In the genomic region with DNA sequence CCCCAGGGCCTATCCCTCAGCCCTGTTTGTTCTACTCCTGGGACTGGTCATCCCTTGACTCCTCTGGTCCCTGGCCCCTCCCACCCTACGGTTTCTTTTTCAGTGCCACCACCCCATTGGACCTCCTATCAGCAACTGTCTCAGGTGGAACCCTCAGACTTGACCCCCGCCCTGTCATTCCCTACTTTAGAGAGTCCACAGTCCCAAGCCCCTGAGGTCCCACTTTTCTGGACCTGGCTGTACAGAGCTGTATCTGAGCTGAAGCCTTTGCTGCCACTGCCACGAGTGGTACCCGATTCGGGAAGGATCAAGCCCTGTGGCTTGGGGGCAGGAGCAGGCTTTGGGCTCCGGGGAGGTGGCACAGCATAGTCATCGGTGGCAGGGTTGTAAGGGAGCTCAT, we compare ENCODE assay signal across 30 mouse cellular contexts. TPM values are rescaled to one million over a fixed set of nuclear protein-coding genes. Genes with fewer than 3 reads are reported as not detected.
DNase-seq lines count a peak whose midpoint lies in the region; ATAC-seq and TF ChIP-seq lines count a peak whose summit lies in the region.
"Had no signal": no experiment of that assay in that cellular context is flagged by ENCODE, and none has a peak within 500 bp of the region (broad histone marks: within the 10 kb centered on the region; RNA-seq: fewer than 3 reads in every experiment).

No protein-coding gene starts in this region.

- ATAC-seq in liver, embryonic 14.5 days (ENCODE audit: insufficient read depth) = no peak
- ATAC-seq in liver, embryonic 11.5 days (replicated peaks; ENCODE audit: low FRiP score) = no peak
- ATAC-seq in midbrain, embryonic 16.5 days = no peak
- ATAC-seq: activated CD4-positive, CD25-positive, alpha-beta regulatory T cell, adult 4 months; CD4-positive, CD25-positive, alpha-beta regulatory T cell, adult 4 months; forebrain, embryonic 15.5 days; hindbrain, embryonic 16.5 days had no signal

- H3K4me2 ChIP-seq in liver, embryonic 14.5 days (ENCODE audit: low read depth) = peak overlapping the region; percentile 94; the same call in 1 of the 2 replicates
- no peak overlapping the region for H3K4me2 ChIP-seq in liver, embryonic 11.5 days
- H3K4me2 ChIP-seq in midbrain, embryonic 16.5 days (ENCODE audit: low read length) = no peak overlapping the region
- H3K4me2 ChIP-seq: forebrain, embryonic 15.5 days; neural tube, embryonic 13.5 days had no signal

- DNase-seq in heart, adult 11 months = peak; percentile 91
- DNase-seq in heart, postnatal 4 days = no peak
- DNase-seq in liver, embryonic 14.5 days (ENCODE audit: low read depth in 3 of 3, low spot score in 3 of 3) = no peak
- DNase-seq in liver, embryonic 11.5 days (ENCODE audit: low spot score) = no peak
- DNase-seq in urinary bladder, postnatal 4 days (ENCODE audit: low spot score in 2 of 2) = no peak
- DNase-seq: adrenal gland, adult 2 months; adrenal gland, postnatal 36 days; cerebellum, adult 18-20 months; cerebellum, postnatal 10 days; heart, postnatal 14 days; kidney, adult 2 months; kidney, postnatal 4 days; left cerebral cortex, postnatal 4 days; lung, postnatal 10 days; right cerebral cortex, postnatal 4 days; thymus, adult 2 months; thymus, postnatal 36 days had no signal

- peaks cover 13 to 18% of the 10 kb centered on the region in 2 experiments for H3K4me1 ChIP-seq in liver, embryonic 14.5 days (replicated peaks; ENCODE audit: control insufficient read depth in 2 of 2, insufficient read depth in 2 of 2, low read length in 1 of 2)
- peaks cover 18% of the 10 kb centered on the region for H3K4me1 ChIP-seq in liver, embryonic 11.5 days (replicated peaks; ENCODE audit: control insufficient read depth, insufficient read depth, low read length)
- peaks cover 21% of the 10 kb centered on the region; the same call in 1 of the 2 replicates for H3K4me1 ChIP-seq in embryonic fibroblast, embryonic 13.5 days (ENCODE audit: control insufficient read depth, insufficient read depth, low read length)
- peaks cover 16% of the 10 kb centered on the region for H3K4me1 ChIP-seq in midbrain, embryonic 16.5 days (ENCODE audit: control insufficient read depth, insufficient read depth, low read length)

- H3K27me3 ChIP-seq in liver, embryonic 14.5 days (ENCODE audit: control insufficient read depth, insufficient read depth, low read length) = no peaks in the 10 kb centered on the region; the same call in 1 of the 2 replicates
- peaks cover 29% of the 10 kb centered on the region for H3K27me3 ChIP-seq in liver, embryonic 11.5 days (replicated peaks; ENCODE audit: control insufficient read depth, insufficient read depth, low read length)
- H3K27me3 ChIP-seq in midbrain, embryonic 16.5 days (ENCODE audit: control insufficient read depth, insufficient read depth, low read depth, low read length) = peaks cover 25% of the 10 kb centered on the region

- no peak overlapping the region for H3K27ac ChIP-seq in liver, embryonic 14.5 days
- H3K27ac ChIP-seq in liver, embryonic 11.5 days (ENCODE audit: low read depth, low read length) = no peak overlapping the region
- peak overlapping the region; percentile 85 for H3K27ac ChIP-seq in embryonic fibroblast, embryonic 13.5 days (ENCODE audit: insufficient read depth, low read length)
- H3K27ac ChIP-seq in midbrain, embryonic 16.5 days (ENCODE audit: low read length) = no peak overlapping the region
- H3K27ac ChIP-seq: embryonic facial prominence, embryonic 15.5 days; forebrain, embryonic 10.5 days; forebrain, embryonic 15.5 days; kidney, postnatal 0 days; macrophage; midbrain, embryonic 10.5 days; neural tube, embryonic 13.5 days had no signal

- H3K9ac ChIP-seq in liver, embryonic 14.5 days (replicated peaks) = no peak overlapping the region
- H3K9ac ChIP-seq in liver, embryonic 11.5 days (ENCODE audit: low read depth, low read length) = no peak overlapping the region
- H3K9ac ChIP-seq in midbrain, embryonic 16.5 days (ENCODE audit: low read depth, low read length) = no peak overlapping the region
- H3K9ac ChIP-seq: embryonic facial prominence, embryonic 15.5 days; forebrain, embryonic 15.5 days; neural tube, embryonic 13.5 days had no signal

- peaks cover 17% of the 10 kb centered on the region for H3K36me3 ChIP-seq in liver, embryonic 14.5 days (replicated peaks; ENCODE audit: control insufficient read depth, insufficient read depth, low read depth)
- no peaks in the 10 kb centered on the region for H3K36me3 ChIP-seq in liver, embryonic 11.5 days (ENCODE audit: control insufficient read depth, insufficient read depth, low read length)
- H3K36me3 ChIP-seq in midbrain, embryonic 16.5 days (ENCODE audit: control insufficient read depth, insufficient read depth, low read length) = no peaks in the 10 kb centered on the region
- H3K36me3 ChIP-seq: embryonic facial prominence, embryonic 15.5 days; forebrain, embryonic 15.5 days; neural tube, embryonic 13.5 days had no signal

- TF ChIP-seq CTCF in liver, embryonic 14.5 days (IDR thresholded peaks at IDR 0.05; ENCODE audit: low read depth) = no peak
- TF ChIP-seq CTCF in embryonic fibroblast, embryonic 13.5 days (IDR thresholded peaks at IDR 0.05; ENCODE audit: borderline replicate concordance, insufficient read depth, low read length) = no peak

- TF ChIP-seq EP300 in liver, embryonic 14.5 days (IDR thresholded peaks at IDR 0.05; ENCODE audit: low read depth) = no peak

- no peak for TF ChIP-seq POLR2A in embryonic fibroblast, embryonic 13.5 days (IDR thresholded peaks at IDR 0.05; ENCODE audit: low read depth, low read length)

- no peaks in the 10 kb centered on the region for H3K9me3 ChIP-seq in liver, embryonic 14.5 days (ENCODE audit: control insufficient read depth, low read length)
- no peaks in the 10 kb centered on the region for H3K9me3 ChIP-seq in liver, embryonic 11.5 days (ENCODE audit: control insufficient read depth, low read length)
- H3K9me3 ChIP-seq in midbrain, embryonic 16.5 days (replicated peaks; ENCODE audit: control insufficient read depth, low read length, poor library complexity, severe bottlenecking) = no peaks in the 10 kb centered on the region
- H3K9me3 ChIP-seq: embryonic facial prominence, embryonic 15.5 days; forebrain, embryonic 10.5 days; forebrain, embryonic 15.5 days; midbrain, embryonic 10.5 days; neural tube, embryonic 13.5 days had no signal

- WGBS in liver, embryonic 14.5 days (ENCODE audit: insufficient replicate concordance) = 83% methylated on average over 7 of the region's 7 CpGs
- WGBS in liver, embryonic 11.5 days = 78% methylated on average over 7 of the region's 7 CpGs
- WGBS in midbrain, embryonic 16.5 days = 62% methylated on average over 7 of the region's 7 CpGs

- no peak overlapping the region for H3K4me3 ChIP-seq in liver, embryonic 14.5 days (ENCODE audit: insufficient read depth in 1 of 2, low read depth in 2 of 2, low read length in 2 of 2)
- H3K4me3 ChIP-seq in liver, embryonic 11.5 days (ENCODE audit: low read depth, low read length) = no peak overlapping the region
- H3K4me3 ChIP-seq in embryonic fibroblast, embryonic 13.5 days (ENCODE audit: insufficient read depth, low read length) = peak overlapping the region; percentile 93
- H3K4me3 ChIP-seq in midbrain, embryonic 16.5 days (ENCODE audit: low read depth, low read length) = no peak overlapping the region
- H3K4me3 ChIP-seq: embryonic facial prominence, embryonic 15.5 days; forebrain, embryonic 15.5 days; neural tube, embryonic 13.5 days had no signal

RNA-seq across cellular contexts. Expression of gene Dok1, which starts 2.2 kb away (rescaled TPM):
- 1 to 10 TPM; 5.3 to 6.1 TPM for total RNA-seq in heart, postnatal 4 days (2021)
- polyA plus RNA-seq in liver, embryonic 14.5 days (2012; rRNA removed) = 13.9 and 14.9 TPM in 2 replicates
- 12.7 and 15.7 TPM in 2 replicates for polyA plus RNA-seq in liver, embryonic 14.5 days (2014; fragmentation: Nextera tagmentation; extraction: Ambion mirVana)
- 12.6 and 17.2 TPM in 2 replicates for polyA plus RNA-seq in liver, embryonic 11.5 days (2014; fragmentation: Nextera tagmentation; extraction: Ambion mirVana)
- polyA plus RNA-seq in embryonic fibroblast, embryonic 13.5 days (2011; ENCODE audit: insufficient read length, low read depth, missing spikeins) = 37.9 and 56.4 TPM in 2 replicates
- polyA plus RNA-seq in midbrain, embryonic 16.5 days (2015; fragmentation: Nextera tagmentation; extraction: Ambion mirVana) = 1.7 and 1.8 TPM in 2 replicates

RNA-seq across cellular contexts. Expression of gene Loxl3, which starts 2.9 kb away (rescaled TPM):
- 1 to 10 TPM; 4.7 to 6.0 TPM for total RNA-seq in heart, postnatal 4 days (2021)
- 0.92 and 1.6 TPM in 2 replicates for polyA plus RNA-seq in liver, embryonic 14.5 days (2012; rRNA removed)
- 1.1 TPM in 2 replicates for polyA plus RNA-seq in liver, embryonic 14.5 days (2014; fragmentation: Nextera tagmentation; extraction: Ambion mirVana)
- 5.0 and 6.2 TPM in 2 replicates for polyA plus RNA-seq in liver, embryonic 11.5 days (2014; fragmentation: Nextera tagmentation; extraction: Ambion mirVana)
- polyA plus RNA-seq in embryonic fibroblast, embryonic 13.5 days (2011; ENCODE audit: insufficient read length, low read depth, missing spikeins) = 124 and 241 TPM in 2 replicates
- 5.1 and 7.5 TPM in 2 replicates for polyA plus RNA-seq in midbrain, embryonic 16.5 days (2015; fragmentation: Nextera tagmentation; extraction: Ambion mirVana)

RNA-seq across cellular contexts. Expression of gene Aup1, which starts 23.2 kb away (rescaled TPM):
- total RNA-seq in heart, postnatal 4 days (2021) = 10 to 100 TPM; 84.1 to 88.4 TPM
- 172 and 269 TPM in 2 replicates for polyA plus RNA-seq in liver, embryonic 14.5 days (2012; rRNA removed)
- 128 and 136 TPM in 2 replicates for polyA plus RNA-seq in liver, embryonic 14.5 days (2014; fragmentation: Nextera tagmentation; extraction: Ambion mirVana)
- 220 and 230 TPM in 2 replicates for polyA plus RNA-seq in liver, embryonic 11.5 days (2014; fragmentation: Nextera tagmentation; extraction: Ambion mirVana)
- 129 and 133 TPM in 2 replicates for polyA plus RNA-seq in embryonic fibroblast, embryonic 13.5 days (2011; ENCODE audit: insufficient read length, low read depth, missing spikeins)
- 176 and 184 TPM in 2 replicates for polyA plus RNA-seq in midbrain, embryonic 16.5 days (2015; fragmentation: Nextera tagmentation; extraction: Ambion mirVana)

RNA-seq across cellular contexts. Expression of gene Htra2, which starts 24.0 kb away (rescaled TPM):
- total RNA-seq in heart, postnatal 4 days (2021) = 10 to 100 TPM; 42.6 to 43.5 TPM
- polyA plus RNA-seq in liver, embryonic 14.5 days (2012; rRNA removed) = 75.7 and 80.9 TPM in 2 replicates
- 54.3 and 54.9 TPM in 2 replicates for polyA plus RNA-seq in liver, embryonic 14.5 days (2014; fragmentation: Nextera tagmentation; extraction: Ambion mirVana)
- 102 and 103 TPM in 2 replicates for polyA plus RNA-seq in liver, embryonic 11.5 days (2014; fragmentation: Nextera tagmentation; extraction: Ambion mirVana)
- 56.3 and 60.8 TPM in 2 replicates for polyA plus RNA-seq in embryonic fibroblast, embryonic 13.5 days (2011; ENCODE audit: insufficient read length, low read depth, missing spikeins)
- polyA plus RNA-seq in midbrain, embryonic 16.5 days (2015; fragmentation: Nextera tagmentation; extraction: Ambion mirVana) = 76.1 and 87.8 TPM in 2 replicates

RNA-seq across cellular contexts. Expression of gene Dqx1, which starts 26.5 kb away (rescaled TPM):
- under 1 TPM; 0.59 to 0.62 TPM for total RNA-seq in heart, postnatal 4 days (2021)
- 7.7 and 7.8 TPM in 2 replicates for polyA plus RNA-seq in liver, embryonic 14.5 days (2012; rRNA removed)
- polyA plus RNA-seq in liver, embryonic 14.5 days (2014; fragmentation: Nextera tagmentation; extraction: Ambion mirVana) = 2.9 and 3.1 TPM in 2 replicates
- 6.1 and 6.2 TPM in 2 replicates for polyA plus RNA-seq in liver, embryonic 11.5 days (2014; fragmentation: Nextera tagmentation; extraction: Ambion mirVana)
- polyA plus RNA-seq in embryonic fibroblast, embryonic 13.5 days (2011; ENCODE audit: insufficient read length, low read depth, missing spikeins) = 0.25 and 0.84 TPM in 2 replicates
- 0.30 and 0.37 TPM in 2 replicates for polyA plus RNA-seq in midbrain, embryonic 16.5 days (2015; fragmentation: Nextera tagmentation; extraction: Ambion mirVana)
- total RNA-seq: common myeloid progenitor, adult 5-6 weeks had no signal

Comparison
In these comparisons a context has a peak if more than half of its experiments do, and no peak if none do; other contexts are left out.
1. RNA of gene Loxl3, which starts 2.9 kb away (polyA plus RNA-seq): 124 to 241 TPM in embryonic fibroblast, embryonic 13.5 days; 5.1 to 7.5 TPM in midbrain, embryonic 16.5 days, 5.0 to 6.2 TPM in liver, embryonic 11.5 days and 0.92 to 1.6 TPM in liver, embryonic 14.5 days; every median in the first group is over 10 times any median in the second.